Mouse (Mus musculus): Measurements from ENCODE around the gene 1110008P14Rik. TPM values are rescaled to one million over a fixed set of nuclear protein-coding genes. Genes with fewer than 3 reads are reported as not detected.

The 1110008P14Rik gene
- polyA plus RNA-seq, 1 experiment = 102 TPM

GRCm38 (mm10) chr2:32407144-32407824, 25.5 kb upstream of the 1110008P14Rik start:
- H3K4me3 ChIP-seq (ENCODE audit: control insufficient read depth, low read depth, low read length) = no peak overlapping the region
- TF ChIP-seq CTCF (IDR thresholded peaks at IDR 0.05; ENCODE audit: control insufficient read depth, insufficient read depth, insufficient replicate concordance, low read depth, low read length) = no peak
- no peaks in the 10 kb centered on the region for H3K27me3 ChIP-seq (ENCODE audit: control insufficient read depth, insufficient read depth, low read length)
- H3K36me3 ChIP-seq (ENCODE audit: control insufficient read depth, insufficient read depth, low read length) = no peaks in the 10 kb centered on the region; the same call in 1 of the 2 replicates
- no peaks in the 10 kb centered on the region for H3K4me1 ChIP-seq (ENCODE audit: control insufficient read depth, insufficient read depth, low read length)
- no peak overlapping the region for H3K27ac ChIP-seq (ENCODE audit: control insufficient read depth, insufficient read depth, low read depth, low read length)

GRCm38 (mm10) chr2:32404663-32405062, 22.9 kb upstream of the 1110008P14Rik start:
- TF ChIP-seq CTCF (IDR thresholded peaks at IDR 0.05; ENCODE audit: control insufficient read depth, insufficient read depth, insufficient replicate concordance, low read depth, low read length) = peak; percentile 94; the same call in 1 of the 2 replicates
- TF ChIP-seq POLR2A (IDR thresholded peaks at IDR 0.05; ENCODE audit: control insufficient read depth, low read depth, low read length) = no peak
- H3K4me1 ChIP-seq (ENCODE audit: control insufficient read depth, insufficient read depth, low read length) = no peaks in the 10 kb centered on the region

GRCm38 (mm10) chr2:32396695-32397094, 15.0 kb upstream of the 1110008P14Rik start:
- peak overlapping the region; percentile 94 for H3K27ac ChIP-seq (ENCODE audit: control insufficient read depth, insufficient read depth, low read depth, low read length)
- no peak for TF ChIP-seq POLR2A (IDR thresholded peaks at IDR 0.05; ENCODE audit: control insufficient read depth, low read depth, low read length)
- TF ChIP-seq CTCF (IDR thresholded peaks at IDR 0.05; ENCODE audit: control insufficient read depth, insufficient read depth, insufficient replicate concordance, low read depth, low read length) = no peak

More at GRCm38 (mm10) chr2:32404663-32405062, 22.9 kb upstream of the 1110008P14Rik start:
- H3K27me3 ChIP-seq (ENCODE audit: control insufficient read depth, insufficient read depth, low read length) = no peaks in the 10 kb centered on the region
- no peaks in the 10 kb centered on the region; the same call in 1 of the 2 replicates for H3K36me3 ChIP-seq (ENCODE audit: control insufficient read depth, insufficient read depth, low read length)
- H3K27ac ChIP-seq (ENCODE audit: control insufficient read depth, insufficient read depth, low read depth, low read length) = no peak overlapping the region
- H3K4me3 ChIP-seq (ENCODE audit: control insufficient read depth, low read depth, low read length) = peak overlapping the region; percentile 53

GRCm38 (mm10) chr2:32395946-32396621, 14.3 kb upstream of the 1110008P14Rik start:
- Histone ChIP-seq H3K36me3 (ENCODE audit: control insufficient read depth, insufficient read depth, low read length) (no peaks in the 10 kb centered on the region), H3K4me1 (ENCODE audit: control insufficient read depth, insufficient read depth, low read length) (peaks cover 26% of the 10 kb centered on the region), H3K27ac (ENCODE audit: control insufficient read depth, insufficient read depth, low read depth, low read length) (peak overlapping the region; percentile 94)

More at GRCm38 (mm10) chr2:32396695-32397094, 15.0 kb upstream of the 1110008P14Rik start:
- peaks cover 26% of the 10 kb centered on the region for H3K4me1 ChIP-seq (ENCODE audit: control insufficient read depth, insufficient read depth, low read length)
- H3K27me3 ChIP-seq (ENCODE audit: control insufficient read depth, insufficient read depth, low read length) = no peaks in the 10 kb centered on the region
- H3K4me3 ChIP-seq (ENCODE audit: control insufficient read depth, low read depth, low read length) = peak overlapping the region; percentile 91
- H3K36me3 ChIP-seq (ENCODE audit: control insufficient read depth, insufficient read depth, low read length) = no peaks in the 10 kb centered on the region

GRCm38 (mm10) chr2:32395484-32395945, 13.8 kb upstream of the 1110008P14Rik start, which contains the start of gene Ptges2:
Gene Ptges2, plus strand, starts transcription at chr2:32395896.
- H3K4me1 ChIP-seq (ENCODE audit: control insufficient read depth, insufficient read depth, low read length) = peaks cover 26% of the 10 kb centered on the region
- peak within 1 kb of the TSS; percentile 91 for H3K4me3 ChIP-seq (ENCODE audit: control insufficient read depth, low read depth, low read length)
- TF ChIP-seq POLR2A (IDR thresholded peaks at IDR 0.05; ENCODE audit: control insufficient read depth, low read depth, low read length) (peak; percentile 47), CTCF (IDR thresholded peaks at IDR 0.05; ENCODE audit: control insufficient read depth, insufficient read depth, insufficient replicate concordance, low read depth, low read length) (no peak)
- no peaks in the 10 kb centered on the region for H3K27me3 ChIP-seq (ENCODE audit: control insufficient read depth, insufficient read depth, low read length)
- no peaks in the 10 kb centered on the region for H3K36me3 ChIP-seq (ENCODE audit: control insufficient read depth, insufficient read depth, low read length)
- peak within 1 kb of the TSS; percentile 94 for H3K27ac ChIP-seq (ENCODE audit: control insufficient read depth, insufficient read depth, low read depth, low read length)

More at GRCm38 (mm10) chr2:32395946-32396621, 14.3 kb upstream of the 1110008P14Rik start:
- TF ChIP-seq POLR2A (IDR thresholded peaks at IDR 0.05; ENCODE audit: control insufficient read depth, low read depth, low read length) (peak; percentile 26), CTCF (IDR thresholded peaks at IDR 0.05; ENCODE audit: control insufficient read depth, insufficient read depth, insufficient replicate concordance, low read depth, low read length) (no peak)
- Histone ChIP-seq H3K27me3 (ENCODE audit: control insufficient read depth, insufficient read depth, low read length) (no peaks in the 10 kb centered on the region), H3K4me3 (ENCODE audit: control insufficient read depth, low read depth, low read length) (peak overlapping the region; percentile 91)

- Histone ChIP-seq H3K27me3 (ENCODE audit: control insufficient read depth, insufficient read depth, low read length) (no peaks in the 10 kb centered on the region), H3K4me3 (ENCODE audit: control insufficient read depth, low read depth, low read length) (peak overlapping the region; percentile 91), H3K4me1 (ENCODE audit: control insufficient read depth, insufficient read depth, low read length) (peaks cover 26% of the 10 kb centered on the region), H3K36me3 (ENCODE audit: control insufficient read depth, insufficient read depth, low read length) (no peaks in the 10 kb centered on the region), H3K27ac (ENCODE audit: control insufficient read depth, insufficient read depth, low read depth, low read length) (peak overlapping the region; percentile 94)
- no peak for TF ChIP-seq POLR2A (IDR thresholded peaks at IDR 0.05; ENCODE audit: control insufficient read depth, low read depth, low read length)
- 0 out of 2 replicates have a peak, but pooled peaks have one; percentile 6 for TF ChIP-seq CTCF (IDR thresholded peaks at IDR 0.05; ENCODE audit: control insufficient read depth, insufficient read depth, insufficient replicate concordance, low read depth, low read length)
Measured at GRCm38 (mm10) chr2:32394973-32395372, 13.2 kb upstream of the 1110008P14Rik start.

GRCm38 (mm10) chr2:32392063-32392462, 10.3 kb upstream of the 1110008P14Rik start:
- Histone ChIP-seq H3K4me1 (ENCODE audit: control insufficient read depth, insufficient read depth, low read length) (peaks cover 21% of the 10 kb centered on the region), H3K27me3 (ENCODE audit: control insufficient read depth, insufficient read depth, low read length) (no peaks in the 10 kb centered on the region), H3K36me3 (ENCODE audit: control insufficient read depth, insufficient read depth, low read length) (no peaks in the 10 kb centered on the region), H3K27ac (ENCODE audit: control insufficient read depth, insufficient read depth, low read depth, low read length) (no peak overlapping the region), H3K4me3 (ENCODE audit: control insufficient read depth, low read depth, low read length) (no peak overlapping the region)
- TF ChIP-seq POLR2A (IDR thresholded peaks at IDR 0.05; ENCODE audit: control insufficient read depth, low read depth, low read length) (no peak), CTCF (IDR thresholded peaks at IDR 0.05; ENCODE audit: control insufficient read depth, insufficient read depth, insufficient replicate concordance, low read depth, low read length) (no peak)
